Mouse (Mus musculus): ENCODE data around the gene Cdk14. TPM values are rescaled to one million over a fixed set of nuclear protein-coding genes. Genes with fewer than 3 reads are reported as not detected.

Cdk14 gene
- total RNA-seq, 2 experiments from 2014 or later, result 2.6 to 5.3 TPM

DNA sequence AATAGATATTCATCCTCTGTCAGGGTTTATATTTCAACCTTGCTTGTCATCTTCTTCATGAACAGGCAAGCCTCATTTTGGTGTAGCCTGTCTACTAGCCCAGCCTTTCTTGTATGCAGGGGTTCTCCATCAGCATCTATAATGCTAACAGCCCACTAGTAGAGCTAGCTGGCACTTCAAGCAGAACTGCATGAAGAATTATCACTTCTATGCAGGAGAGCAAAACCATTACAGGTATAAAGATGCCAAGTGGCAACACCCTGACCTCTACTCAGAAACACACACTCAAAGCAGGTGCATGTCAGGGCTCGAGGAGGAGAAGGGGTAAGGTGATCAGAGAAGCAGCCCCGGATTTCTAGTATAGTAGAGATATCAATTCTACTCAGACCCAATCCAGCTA, 155.4 kb downstream of the Cdk14 start:
- TF ChIP-seq CTCF (IDR thresholded peaks at IDR 0.05), result no peak
- H3K27ac ChIP-seq, result no peak overlapping the region
- DNase-seq, result no peak
- H3K4me3 ChIP-seq, result no peak overlapping the region
- intact Hi-C loops (cut with DNase I), result loop anchor here (10.0 kb wide), 1 partner anchor 110 kb away; no protein-coding TSS in a partner anchor

DNA sequence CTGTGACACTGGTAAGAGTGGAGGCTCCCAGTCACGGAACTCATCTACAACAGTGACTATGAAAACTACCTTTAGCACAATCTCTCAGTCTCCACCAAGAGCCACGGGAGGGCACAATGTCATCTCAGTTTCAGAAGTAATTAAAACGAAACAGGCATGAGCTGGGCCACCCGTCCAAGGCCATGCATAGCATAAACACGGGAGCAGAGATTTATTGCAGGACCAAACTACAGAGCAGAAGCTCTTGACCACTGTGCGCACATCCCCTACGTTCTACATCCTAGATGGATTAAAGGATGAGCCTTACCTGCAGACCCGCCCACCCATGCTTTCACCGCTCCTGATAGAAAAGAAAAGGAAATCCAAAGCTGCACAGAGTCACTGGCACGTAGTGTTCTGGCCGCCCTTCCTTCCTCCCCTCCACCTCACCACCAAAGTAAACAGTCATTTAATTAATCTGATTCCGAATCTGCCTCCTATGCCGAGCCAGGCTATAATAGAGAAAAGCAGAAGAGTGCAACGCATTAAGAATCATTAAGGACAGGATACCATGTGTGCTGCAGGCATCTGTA, 158.3 kb downstream of the Cdk14 start:
- Histone ChIP-seq H3K27ac (peak overlapping the region; percentile 28; the same call in 1 of the 2 replicates), H3K4me3 (peak overlapping the region; percentile 32)
- intact Hi-C loops (cut with DNase I), result loop anchor here (10.0 kb wide), 1 partner anchor 113 kb away; no protein-coding TSS in a partner anchor
- TF ChIP-seq CTCF (IDR thresholded peaks at IDR 0.05), result no peak
- DNase-seq, result no peak

GRCm38 (mm10) chr5:5260966-5261724, 159.0 kb downstream of the Cdk14 start:
- Histone ChIP-seq H3K4me3 (peak overlapping the region; percentile 32), H3K27ac (no peak overlapping the region; the same call in 1 of the 2 replicates)
- TF ChIP-seq CTCF (IDR thresholded peaks at IDR 0.05), result no peak
- DNase-seq, result no peak
- intact Hi-C loops (cut with DNase I), result loop anchor here (10.0 kb wide), 1 partner anchor 114 kb away; no protein-coding TSS in a partner anchor

DNA sequence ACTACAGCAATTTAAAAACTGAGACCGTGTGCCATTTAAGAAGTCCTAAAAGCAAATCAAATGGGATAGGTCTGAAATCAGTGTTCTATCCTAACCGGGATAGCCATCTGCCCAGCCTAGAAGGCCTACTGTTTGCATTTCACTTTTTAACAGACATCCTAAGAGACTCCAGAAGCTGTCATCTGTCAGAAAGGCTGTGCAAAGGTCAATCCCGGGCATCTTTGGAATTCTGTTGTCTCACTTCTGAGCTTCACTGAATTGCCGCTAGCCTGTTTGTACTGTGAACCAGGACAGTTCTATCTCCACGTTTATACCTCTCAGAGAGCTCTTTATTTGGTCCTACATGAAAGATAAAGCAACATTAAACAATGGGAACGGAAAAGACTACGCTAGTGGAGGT, 159.8 kb downstream of the Cdk14 start:
- H3K4me3 ChIP-seq, result no peak overlapping the region
- intact Hi-C loops (cut with DNase I), result loop anchor here (10.0 kb wide), 1 partner anchor 114 kb away; no protein-coding TSS in a partner anchor
- no peak for DNase-seq
- no peak overlapping the region for H3K27ac ChIP-seq
- TF ChIP-seq CTCF (IDR thresholded peaks at IDR 0.05), result no peak

DNA sequence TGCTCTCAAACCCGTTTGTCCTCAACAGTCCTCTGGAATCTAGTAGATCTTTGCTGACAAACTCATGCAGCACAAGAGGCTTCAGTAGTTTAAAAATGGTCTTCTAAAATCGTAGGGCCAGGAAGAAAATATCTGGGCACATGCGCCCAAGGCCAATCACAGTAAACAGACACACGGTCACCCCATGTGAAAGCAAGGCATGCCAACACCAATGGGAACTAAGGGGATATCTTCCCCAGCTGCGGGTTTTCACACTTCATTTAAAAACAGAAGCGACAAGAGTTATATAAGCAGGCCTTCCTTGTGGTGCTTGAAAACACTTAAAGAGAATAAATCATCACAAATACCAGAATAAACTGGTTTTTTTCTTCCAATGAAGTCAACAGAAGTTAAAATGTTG, 165.7 kb downstream of the Cdk14 start:
- TF ChIP-seq CTCF (IDR thresholded peaks at IDR 0.05), result no peak
- no peak overlapping the region for H3K27ac ChIP-seq
- intact Hi-C loops (cut with DNase I), result no loop called here
- DNase-seq, result no peak
- no peak overlapping the region for H3K4me3 ChIP-seq

- no peak for DNase-seq
- no peak overlapping the region for H3K27ac ChIP-seq
- no peak for TF ChIP-seq CTCF (IDR thresholded peaks at IDR 0.05)
- no peak overlapping the region for H3K4me3 ChIP-seq
- intact Hi-C loops (cut with DNase I), result no loop called here
These were observed 166.9 kb downstream of the Cdk14 start for GRCm38 (mm10) chr5:5253177-5253576.

DNA sequence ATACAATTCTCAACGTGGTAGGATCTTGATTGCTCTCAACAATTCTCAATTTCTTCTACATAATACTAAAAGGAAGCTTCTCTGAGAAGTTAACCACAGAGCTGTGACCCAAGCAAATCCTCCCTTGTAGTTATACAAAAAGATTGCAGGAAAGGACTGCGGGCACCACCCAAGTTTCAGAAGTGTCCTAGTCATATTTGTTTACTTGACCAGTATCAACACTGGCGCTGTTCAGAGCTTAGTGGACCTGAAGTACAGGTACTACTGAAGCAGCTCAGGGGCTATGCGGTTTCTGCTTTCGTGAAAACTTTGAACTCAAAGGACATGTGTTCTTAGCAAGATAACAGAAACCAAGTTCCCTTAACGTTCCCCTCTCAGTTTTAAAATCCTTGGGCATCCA, 172.4 kb downstream of the Cdk14 start:
- no peak overlapping the region for H3K4me3 ChIP-seq
- no peak overlapping the region for H3K27ac ChIP-seq
- no peak for DNase-seq
- no peak for TF ChIP-seq CTCF (IDR thresholded peaks at IDR 0.05)
- intact Hi-C loops (cut with DNase I), result loop anchor here (10.0 kb wide), 1 partner anchor 133 kb away; no protein-coding TSS in a partner anchor

DNA sequence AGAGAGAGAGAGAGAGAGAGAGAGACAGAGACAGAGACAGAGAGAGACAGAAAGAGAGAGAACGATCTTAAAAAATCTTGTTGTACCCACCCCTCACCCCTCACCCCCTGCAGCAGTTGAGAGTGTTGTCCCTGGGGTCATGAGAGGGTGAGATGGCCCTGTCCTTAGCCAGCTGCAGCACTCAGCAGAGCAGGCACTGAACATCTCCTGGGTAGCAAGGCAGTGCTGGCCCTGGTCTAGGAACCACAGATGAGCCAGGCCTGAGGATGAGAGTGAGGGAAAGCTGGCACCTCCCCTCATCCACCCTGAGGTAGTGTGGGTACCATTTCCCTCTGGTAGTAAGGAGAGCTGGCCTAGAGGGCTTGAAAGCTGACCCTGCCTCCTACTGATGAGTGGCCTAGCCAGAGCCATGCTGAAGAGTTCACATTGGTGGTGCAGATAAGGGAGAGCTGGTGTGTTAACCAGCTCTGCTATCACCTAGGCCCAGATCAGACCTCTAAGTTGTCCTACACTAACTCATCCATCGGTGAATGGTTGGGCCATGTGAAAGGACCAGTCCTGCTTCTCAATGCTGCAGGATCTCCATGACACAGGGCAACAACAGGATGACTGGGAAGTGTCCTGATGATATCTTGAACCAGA, 173.5 kb downstream of the Cdk14 start:
- H3K4me3 ChIP-seq, result no peak overlapping the region
- intact Hi-C loops (cut with DNase I), result loop anchor here (10.0 kb wide), 1 partner anchor 132 kb away; no protein-coding TSS in a partner anchor
- DNase-seq, result no peak
- no peak overlapping the region for H3K27ac ChIP-seq
- TF ChIP-seq CTCF (IDR thresholded peaks at IDR 0.05), result no peak

GRCm38 (mm10) chr5:5245182-5245581, 174.9 kb downstream of the Cdk14 start:
- intact Hi-C loops (cut with DNase I), result loop anchor here (10.0 kb wide), 1 partner anchor 130 kb away; no protein-coding TSS in a partner anchor
- H3K27ac ChIP-seq, result no peak overlapping the region
- TF ChIP-seq CTCF (IDR thresholded peaks at IDR 0.05), result no peak
- no peak overlapping the region for H3K4me3 ChIP-seq
- no peak for DNase-seq

DNA sequence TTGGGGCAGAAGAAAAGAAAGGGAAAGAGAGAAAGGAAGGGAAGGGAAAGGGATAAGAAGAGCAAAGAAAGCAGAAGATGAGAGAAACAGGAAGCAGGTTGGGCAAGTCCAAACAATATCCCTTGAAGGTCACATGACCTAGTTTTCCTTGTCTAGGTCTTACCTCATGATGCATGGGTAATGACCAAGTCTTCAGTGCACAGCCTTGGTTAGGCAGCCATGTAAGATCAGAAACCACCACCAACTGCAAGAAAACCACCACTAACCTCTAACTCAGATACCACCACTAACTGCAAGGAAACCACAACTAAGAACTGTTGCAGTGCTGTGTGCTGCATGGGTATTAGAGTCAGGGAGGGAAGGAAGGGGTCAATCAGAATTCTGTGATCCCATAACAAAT, 176.5 kb downstream of the Cdk14 start:
- no peak for DNase-seq
- intact Hi-C loops (cut with DNase I), result loop anchor here (10.0 kb wide), 1 partner anchor 129 kb away; no protein-coding TSS in a partner anchor
- Histone ChIP-seq H3K4me3 (no peak overlapping the region), H3K27ac (no peak overlapping the region)
- TF ChIP-seq CTCF (IDR thresholded peaks at IDR 0.05), result no peak

- intact Hi-C loops (cut with DNase I), result loop anchor here (10.0 kb wide), 1 partner anchor 128 kb away; no protein-coding TSS in a partner anchor
- no peak for TF ChIP-seq CTCF (IDR thresholded peaks at IDR 0.05)
- H3K4me3 ChIP-seq, result no peak overlapping the region
- H3K27ac ChIP-seq, result peak overlapping the region; percentile 31; the same call in 1 of the 2 replicates
- no peak for DNase-seq
These were observed 177.4 kb downstream of the Cdk14 start for GRCm38 (mm10) chr5:5242704-5243103.

- no peak overlapping the region for H3K27ac ChIP-seq
- no peak for DNase-seq
- no peak overlapping the region for H3K4me3 ChIP-seq
- TF ChIP-seq CTCF (IDR thresholded peaks at IDR 0.05), result no peak
- intact Hi-C loops (cut with DNase I), result loop anchor here (10.0 kb wide), 1 partner anchor 126 kb away; no protein-coding TSS in a partner anchor
These were observed 179.0 kb downstream of the Cdk14 start for GRCm38 (mm10) chr5:5241088-5241487.
